Mouse (Mus musculus) ES-E14 (cell line): Measurements from ENCODE around the gene Alpi. TPM values are rescaled to one million over a fixed set of nuclear protein-coding genes. Genes with fewer than 3 reads are reported as not detected.
A peak's percentile ranks its signal among the peaks of the same experiment; 100 is the strongest.

Experiments used
- DNase-seq: peaks from one replicate; pipeline ENCODE4 v3.0.0-alpha.2; 2013; ENCODE audit warnings: low read depth, low spot score
- H3K27ac ChIP-seq: 2 replicates; pipeline ENCODE4 v1.5.1; 2012; ENCODE audit warnings: low read depth, mild to moderate bottlenecking, low read length, moderate library complexity, mixed read lengths; ENCODE audit not compliant: poor library complexity, insufficient read depth, severe bottlenecking
- H3K36me3 ChIP-seq: 2 replicates; pipeline ENCODE4 v1.6.1; 2012; ENCODE audit warnings: mild to moderate bottlenecking, low read length, moderate library complexity, mixed read lengths; ENCODE audit not compliant: control insufficient read depth, poor library complexity, insufficient read depth, severe bottlenecking
- H3K4me1 ChIP-seq, 2 experiments: fragments of 150-350 bp in 1 of 2; sonication (generic) in 1 of 2; 2 replicates each; pipeline ENCODE4 v1.6.1; 2012; ENCODE audit warnings: low read length in 2 of 2, mild to moderate bottlenecking in 1 of 2, mixed read lengths in 1 of 2; ENCODE audit not compliant: control insufficient read depth in 2 of 2, insufficient read depth in 2 of 2, poor library complexity in 1 of 2
- H3K4me3 ChIP-seq, 2 experiments: fragments of 150-350 bp in 1 of 2; sonication (generic) in 1 of 2; 2 replicates each; pipeline ENCODE4 v1.5.1; 2012; ENCODE audit warnings: low read length in 2 of 2, low read depth in 1 of 2, mild to moderate bottlenecking in 1 of 2, mixed read lengths in 1 of 2; ENCODE audit not compliant: insufficient read depth in 1 of 2, poor library complexity in 1 of 2, severe bottlenecking in 1 of 2
- H3K9ac ChIP-seq: 2 replicates; pipeline ENCODE4 v1.6.1; 2012; ENCODE audit warnings: low read depth, mild to moderate bottlenecking, low read length, mixed read lengths; ENCODE audit not compliant: poor library complexity, insufficient read depth, severe bottlenecking
- H3K9me3 ChIP-seq: fragments of 150-350 bp; sonication (generic); 2 replicates; pipeline ENCODE4 v1.6.1; 2012; ENCODE audit warnings: low read depth, mild to moderate bottlenecking, low read length; ENCODE audit not compliant: control insufficient read depth, insufficient read depth
- CHD2 ChIP-seq: IDR thresholded peaks from 2 replicates; pipeline ENCODE4 v1.6.1; 2014; ENCODE audit warnings: mild to moderate bottlenecking, low read depth, low read length, inconsistent platforms
- HCFC1 ChIP-seq: IDR thresholded peaks from 2 replicates; pipeline ENCODE4 v1.6.1; 2012; ENCODE audit warnings: low read length, inconsistent platforms, borderline replicate concordance; ENCODE audit not compliant: insufficient read depth
- MAFK ChIP-seq: IDR thresholded peaks from 2 replicates; pipeline ENCODE4 v1.6.1; 2014; ENCODE audit warnings: mild to moderate bottlenecking, low read depth, low read length, inconsistent platforms; ENCODE audit not compliant: insufficient read depth
- ZC3H11A ChIP-seq: IDR thresholded peaks from 2 replicates; pipeline ENCODE4 v1.6.1; 2012; ENCODE audit warnings: low read depth, mild to moderate bottlenecking, inconsistent platforms, low read length, borderline replicate concordance
- ZNF384 ChIP-seq: IDR thresholded peaks from 2 replicates; pipeline ENCODE4 v1.6.1; 2012; ENCODE audit warnings: low read depth, low read length, inconsistent platforms
- in situ Hi-C, 2 experiments: fragments of 600-800 bp; cut with MboI; formaldehyde crosslinking; loops; one replicate each; pipeline ENCODE4 v1.15.1; 2025; ENCODE audit warnings: low sequenced_read_pairs in 2 of 2, inconsistent platforms in 1 of 2; ENCODE audit not compliant: unreplicated experiment in 2 of 2
- total RNA-seq: library from RNA; depleted of rRNA; stranded (reverse); fragments of 300-350 nt; gene quantifications from 2 replicates; pipeline ENCODE4 v1.2.3, GENCODE M21; 2012

The Alpi gene
- total RNA-seq, 1 experiment = not detected

GRCm38 (mm10) chr1:87086964-87087363 is 14.4 kb downstream of the Alpi start:
- DNase-seq = no peak
- H3K27ac ChIP-seq = no peak overlapping the region
- no peak overlapping the region for H3K9ac ChIP-seq
- in situ Hi-C loops = no loop called here
- peak overlapping the region in 1 of 2 experiments; percentile 7; a peak in 1 of 4 replicates for H3K4me3 ChIP-seq
- no peak for TF ChIP-seq MAFK
- TF ChIP-seq CHD2 = no peak
- no peak for TF ChIP-seq ZNF384
- no peak for TF ChIP-seq ZC3H11A
- TF ChIP-seq HCFC1 = no peak
- no peaks in the 10 kb centered on the region; a peak in 1 of 4 replicates for H3K4me1 ChIP-seq
- no peaks in the 10 kb centered on the region for H3K36me3 ChIP-seq
- H3K9me3 ChIP-seq = no peaks in the 10 kb centered on the region

- Histone ChIP-seq H3K36me3 (no peaks in the 10 kb centered on the region), H3K4me1 (no peaks in the 10 kb centered on the region; a peak in 1 of 4 replicates), H3K9me3 (no peaks in the 10 kb centered on the region), H3K9ac (no peak overlapping the region), H3K4me3 (no peak overlapping the region), H3K27ac (no peak overlapping the region)
- no peak for DNase-seq
- no peak for TF ChIP-seq ZNF384
- TF ChIP-seq HCFC1 = no peak
- TF ChIP-seq ZC3H11A = no peak
- TF ChIP-seq CHD2 = no peak
- no peak for TF ChIP-seq MAFK
- in situ Hi-C loops = no loop called here
Observed at GRCm38 (mm10) chr1:87086196-87086595, 15.2 kb downstream of the Alpi start.

- in situ Hi-C loops = no loop called here
- no peaks in the 10 kb centered on the region for H3K9me3 ChIP-seq
- no peaks in the 10 kb centered on the region for H3K4me1 ChIP-seq
- DNase-seq = no peak
- H3K27ac ChIP-seq = no peak overlapping the region
- H3K9ac ChIP-seq = no peak overlapping the region
- no peak overlapping the region for H3K4me3 ChIP-seq
- H3K36me3 ChIP-seq = no peaks in the 10 kb centered on the region
- no peak for TF ChIP-seq CHD2
- TF ChIP-seq ZC3H11A = no peak
- no peak for TF ChIP-seq HCFC1
- TF ChIP-seq MAFK = no peak
- TF ChIP-seq ZNF384 = no peak
Observed at GRCm38 (mm10) chr1:87073776-87074175, 27.6 kb downstream of the Alpi start.

DNA sequence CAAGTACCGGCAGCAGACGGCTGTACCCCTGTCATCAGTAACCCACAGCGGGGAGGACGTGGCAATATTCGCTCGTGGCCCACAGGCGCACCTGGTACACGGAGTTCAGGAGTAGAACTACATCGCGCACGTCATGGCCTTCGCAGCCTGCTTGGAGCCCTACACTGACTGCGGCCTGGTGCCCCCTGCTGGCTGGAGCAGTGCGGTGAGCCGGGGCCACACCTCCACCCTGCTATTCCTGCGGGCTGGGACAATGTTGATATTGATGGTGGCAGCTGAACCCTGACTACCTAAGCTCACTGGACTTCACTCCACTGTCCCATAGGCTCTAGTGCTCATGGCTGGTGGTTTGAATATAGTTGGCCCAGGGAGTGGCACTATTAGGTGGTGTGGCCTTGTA is 30.7 kb downstream of the Alpi start:
- Histone ChIP-seq H3K36me3 (no peaks in the 10 kb centered on the region), H3K27ac (no peak overlapping the region), H3K9me3 (no peaks in the 10 kb centered on the region), H3K4me1 (peaks cover 1 to 10% of the 10 kb centered on the region in 2 experiments; a peak in 1 of 4 replicates), H3K4me3 (peak overlapping the region in 1 of 2 experiments; percentile 50; a peak in 1 of 4 replicates), H3K9ac (no peak overlapping the region)
- DNase-seq = peak; percentile 45
- TF ChIP-seq ZC3H11A (0 out of 2 replicates have a peak, but pooled peaks have one; percentile 0), HCFC1 (no peak)
- in situ Hi-C loops = no loop called here

GRCm38 (mm10) chr1:87060913-87061312 is 40.5 kb downstream of the Alpi start:
- in situ Hi-C loops = no loop called here
- H3K4me1 ChIP-seq = no peaks in the 10 kb centered on the region; a peak in 1 of 4 replicates
- H3K9me3 ChIP-seq = no peaks in the 10 kb centered on the region
- H3K36me3 ChIP-seq = no peaks in the 10 kb centered on the region
- TF ChIP-seq ZC3H11A (0 out of 2 replicates have a peak, but pooled peaks have one; percentile 15), HCFC1 (no peak)
- no peak overlapping the region for H3K4me3 ChIP-seq
- H3K9ac ChIP-seq = no peak overlapping the region
- no peak overlapping the region for H3K27ac ChIP-seq
- no peak for DNase-seq
